Mouse (Mus musculus): ENCODE results near the gene Cmss1.

DNA sequence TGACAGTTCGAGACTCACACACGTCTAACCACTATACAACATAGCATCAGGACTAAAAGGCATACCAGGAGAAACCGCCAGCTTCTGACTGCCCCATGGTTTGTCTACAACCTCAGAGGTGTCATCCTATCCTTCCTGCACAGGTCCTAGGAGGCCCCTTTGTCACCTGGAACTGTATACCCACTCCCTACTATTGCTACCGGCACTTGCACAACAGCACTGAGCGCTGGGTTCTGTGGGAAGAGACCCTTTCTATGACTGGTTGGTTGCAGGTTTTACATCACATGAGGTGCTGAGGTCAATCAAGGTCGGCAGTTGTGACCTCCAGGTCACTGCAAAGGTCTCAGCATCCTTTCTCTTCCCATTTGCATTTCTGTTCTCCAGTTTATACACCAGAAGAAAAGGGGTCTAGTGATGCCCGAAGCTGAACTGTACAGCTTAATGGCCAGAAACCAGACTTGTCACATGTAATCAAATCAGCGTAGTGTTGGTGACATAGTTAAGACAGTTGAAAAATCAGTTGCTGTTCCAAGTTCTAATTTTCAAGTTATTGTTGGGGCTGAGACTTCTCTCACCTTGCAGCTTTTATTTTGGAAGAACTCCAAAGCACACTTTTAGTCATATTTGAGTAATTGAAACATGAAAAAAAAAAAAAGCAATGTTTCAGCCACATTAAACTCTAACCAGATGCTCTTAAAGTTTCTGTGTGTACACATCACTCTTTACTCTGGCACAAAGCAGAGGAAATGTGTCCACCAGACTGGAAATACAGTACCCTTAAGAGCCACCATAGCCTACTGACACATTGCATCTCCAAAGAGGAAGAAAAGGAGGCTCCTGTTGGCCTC lies 266.7 kb downstream of the Cmss1 start:
- TF ChIP-seq CTCF (IDR thresholded peaks at IDR 0.05; ENCODE audit: low read depth) (no peak), EP300 (IDR thresholded peaks at IDR 0.05; ENCODE audit: low read depth) (no peak)

Data from liver, postnatal 0 days (tissue).